Comparison of ENCODE assay signal across 18 mouse cellular contexts in genomic region chr3:27761031-27761430, GRCm38 (mm10).
"Had no signal": no experiment of that assay in that cellular context is flagged by ENCODE, and none has a peak within 500 bp of the region (broad histone marks: within the 10 kb centered on the region; RNA-seq: fewer than 3 reads in every experiment).

No protein-coding gene starts in this region.

- DNase-seq: lung, adult 2 months; lung, postnatal 14 days; lung, postnatal 36 days; retina, postnatal 1 day; right cerebral cortex, adult 18-20 months; right cerebral cortex, postnatal 25 days; right cerebral cortex, postnatal 4 days; spleen, adult 18-20 months; thymus, adult 18-20 months; thymus, postnatal 14 days; thymus, postnatal 36 days had no signal

- H3K27me3 ChIP-seq: lung, embryonic 15.5 days; megakaryocyte, embryonic 14.5 days; midbrain, embryonic 13.5 days; neural tube, embryonic 13.5 days; neural tube, embryonic 15.5 days had no signal

- H3K36me3 ChIP-seq: lung, embryonic 15.5 days; midbrain, embryonic 13.5 days; neural tube, embryonic 13.5 days; neural tube, embryonic 15.5 days had no signal

- H3K4me1 ChIP-seq: megakaryocyte, embryonic 14.5 days; midbrain, embryonic 13.5 days had no signal

- H3K27ac ChIP-seq: lung, embryonic 15.5 days; macrophage; midbrain, embryonic 13.5 days; neural tube, embryonic 13.5 days; neural tube, embryonic 15.5 days had no signal

- H3K4me3 ChIP-seq: lung, embryonic 15.5 days; megakaryocyte, embryonic 14.5 days; midbrain, embryonic 13.5 days; myocyte; neural tube, embryonic 13.5 days; neural tube, embryonic 15.5 days had no signal
